Mouse (Mus musculus) embryonic fibroblast, embryonic 13.5 days (primary cell): Measurements from ENCODE around the gene Rassf3.

Experiments used
- CTCF ChIP-seq: IDR thresholded peaks from 2 replicates; pipeline ENCODE4 v1.5.1; 2011; ENCODE audit warnings: mild to moderate bottlenecking, control low read depth, low read length, moderate library complexity, borderline replicate concordance; ENCODE audit not compliant: insufficient read depth
- POLR2A ChIP-seq: IDR thresholded peaks from 2 replicates; pipeline ENCODE4 v1.6.1; 2011; ENCODE audit warnings: low read depth, mild to moderate bottlenecking, control low read depth, low read length, moderate library complexity

DNA sequence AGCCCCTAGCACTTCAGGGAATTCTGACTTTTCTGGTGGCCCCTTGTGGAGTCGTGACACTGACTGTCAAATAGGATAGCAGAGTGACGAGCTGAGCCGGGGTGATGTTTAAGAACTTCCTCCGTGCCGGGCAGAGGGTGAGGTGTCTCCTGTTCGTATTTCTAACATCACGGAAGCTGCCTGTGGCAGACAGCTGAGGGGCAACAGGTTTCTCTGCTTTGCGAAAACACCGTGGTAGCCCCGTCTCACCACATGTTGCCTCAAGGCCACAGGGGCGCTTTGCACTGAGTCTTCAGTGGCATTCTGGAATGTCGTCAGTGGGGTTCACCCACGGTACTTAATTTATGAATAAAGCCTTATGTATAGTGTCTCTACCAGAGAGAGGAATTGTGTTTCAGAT lies 108.9 kb downstream of the Rassf3 start:
- TF ChIP-seq CTCF, result no peak
- no peak for TF ChIP-seq POLR2A
